Comparison of ENCODE assay signal across 28 mouse cellular contexts in genomic region chr15:66474441-66474840, GRCm38 (mm10). TPM values are rescaled to one million over a fixed set of nuclear protein-coding genes. Genes with fewer than 3 reads are reported as not detected.
"Had no signal": no experiment of that assay in that cellular context is flagged by ENCODE, and none has a peak within 500 bp of the region (broad histone marks: within the 10 kb centered on the region; RNA-seq: fewer than 3 reads in every experiment).

No protein-coding gene starts in this region.

- H3K4me3 ChIP-seq: gastrocnemius, adult 2 months; heart, embryonic 10.5 days; heart, embryonic 12.5 days; hindbrain, embryonic 10.5 days; hindbrain, embryonic 12.5 days; intestine, embryonic 15.5 days; limb, embryonic 10.5 days; limb, embryonic 12.5 days; liver, embryonic 13.5 days had no signal

- ATAC-seq: hindbrain, embryonic 16.5 days; inflammation-experienced regulatory T-cells, adult 6 months; intestine, embryonic 15.5 days; intestine, postnatal 0 days had no signal

- DNase-seq: gastrocnemius, adult 2 months; gastrocnemius, postnatal 10 days; gastrocnemius, postnatal 25 days; heart, adult 18-20 months; heart, postnatal 10 days; heart, postnatal 4 days; kidney, adult 18-20 months; kidney, adult 8-10 months; kidney, postnatal 10 days; kidney, postnatal 25 days; kidney, postnatal 4 days; liver; liver, embryonic 13.5 days had no signal

- H3K27ac ChIP-seq: gastrocnemius, adult 2 months; heart, embryonic 10.5 days; hindbrain, embryonic 10.5 days; hindbrain, embryonic 12.5 days; hindbrain, embryonic 14.5 days; intestine, embryonic 15.5 days; limb, embryonic 10.5 days; limb, embryonic 12.5 days; liver, embryonic 13.5 days had no signal

RNA-seq across cellular contexts. Expression of gene Lrrc6, which starts 26.3 kb away (rescaled TPM):
- total RNA-seq: gastrocnemius, adult 2 months; gastrocnemius, postnatal 10 days; gastrocnemius, postnatal 25 days; gastrocnemius, postnatal 4 days; granulocyte monocyte progenitor cell, adult 5-6 weeks; heart, adult 18-20 months; heart, adult 8-10 months; heart, postnatal 10 days; heart, postnatal 25 days; heart, postnatal 4 days had no signal
